Mouse (Mus musculus) neural tube, embryonic 14.5 days (tissue): ENCODE results near the gene Mprip. TPM values are rescaled to one million over a fixed set of nuclear protein-coding genes. Genes with fewer than 3 reads are reported as not detected.
"Not testable (repeated sequence)": the region's sequence is repeated elsewhere in the genome, so short reads cannot be mapped to it uniquely, and the experiment has no call there.

Experiments used
- ATAC-seq: fragments of 200-750 bp; cut with Nextera tagmentation; 2 replicates; pipeline ENCODE4 v1.8.0; 2017; ENCODE audit warnings: low read depth, mild to moderate bottlenecking, moderate TSS enrichment, moderate library complexity
- H3K27ac ChIP-seq: fragments of 300-500 bp; sonication (generic); 2 replicates; pipeline ENCODE4 v1.5.1; 2014; ENCODE audit warnings: low read depth, mild to moderate bottlenecking, control low read depth, low read length, moderate library complexity, mixed read lengths
- H3K27me3 ChIP-seq: fragments of 300-500 bp; sonication (generic); 2 replicates; pipeline ENCODE4 v1.6.1; 2014; ENCODE audit warnings: low read length; ENCODE audit not compliant: control insufficient read depth, insufficient read depth
- H3K36me3 ChIP-seq: fragments of 300-500 bp; sonication (generic); 2 replicates; pipeline ENCODE4 v1.6.1; 2014; ENCODE audit warnings: low read length, mixed read lengths; ENCODE audit not compliant: control insufficient read depth, insufficient read depth
- H3K4me1 ChIP-seq: fragments of 300-500 bp; sonication (generic); 2 replicates; pipeline ENCODE4 v1.6.1; 2014; ENCODE audit warnings: low read length; ENCODE audit not compliant: control insufficient read depth, insufficient read depth
- H3K4me2 ChIP-seq: fragments of 300-500 bp; sonication (generic); 2 replicates; pipeline ENCODE4 v1.6.1; 2014; ENCODE audit warnings: mild to moderate bottlenecking, low read depth, low read length, control low read depth
- H3K4me3 ChIP-seq: fragments of 300-500 bp; sonication (generic); 2 replicates; pipeline ENCODE4 v1.5.1; 2014; ENCODE audit warnings: low read depth, low read length, control low read depth, mixed read lengths
- H3K9ac ChIP-seq: fragments of 300-500 bp; sonication (generic); replicated peaks from 2 replicates; pipeline ENCODE4 v1.6.1; 2014; ENCODE audit warnings: low read depth, mild to moderate bottlenecking, control low read depth, low read length, mixed read lengths
- H3K9me3 ChIP-seq: fragments of 300-500 bp; sonication (generic); 2 replicates; pipeline ENCODE4 v1.6.1; 2016; ENCODE audit warnings: low read length; ENCODE audit not compliant: control insufficient read depth
- WGBS: fragments of 180-500 bp; shearing (Covaris S2); extraction: QIAGEN DNeasy Blood & Tissue Kit; methylation state at CpG from one replicate; pipeline ENCODE4 v1.1.7; 2014; 5-methylcytosine and 5-hydroxymethylcytosine counted together
- polyA plus RNA-seq: library from polyadenylated mRNA; unstranded; fragments of >200 nt; fragmentation: Nextera tagmentation; extraction: Ambion mirVana; gene quantifications from 2 replicates; pipeline ENCODE4 v1.2.1, GENCODE M21; 2014

Gene Mprip
- polyA plus RNA-seq, 1 experiment from 2014 or later: 54.6 TPM

- ATAC-seq: no peak
- H3K36me3 ChIP-seq: no peaks in the 10 kb centered on the region
- WGBS: 89% methylated on average over 4 of the region's 4 CpGs
- H3K27ac ChIP-seq: no peak overlapping the region
- no peaks in the 10 kb centered on the region for H3K4me1 ChIP-seq
- no peak overlapping the region for H3K4me2 ChIP-seq
- no peak overlapping the region for H3K4me3 ChIP-seq
- H3K9ac ChIP-seq: no peak overlapping the region
- no peaks in the 10 kb centered on the region for H3K27me3 ChIP-seq
- no peaks in the 10 kb centered on the region for H3K9me3 ChIP-seq
Observed at GRCm38 (mm10) chr11:59717801-59718291, 56.7 kb downstream of the Mprip start.

- no peak overlapping the region for H3K4me2 ChIP-seq
- H3K9ac ChIP-seq: no peak overlapping the region
- H3K4me1 ChIP-seq: no peaks in the 10 kb centered on the region
- no peaks in the 10 kb centered on the region for H3K36me3 ChIP-seq
- 93% methylated on average over 5 of the region's 5 CpGs for WGBS
- no peak overlapping the region for H3K4me3 ChIP-seq
- H3K27ac ChIP-seq: no peak overlapping the region
- no peaks in the 10 kb centered on the region for H3K27me3 ChIP-seq
- no peaks in the 10 kb centered on the region for H3K9me3 ChIP-seq
- ATAC-seq: no peak
Observed at GRCm38 (mm10) chr11:59719185-59719584, 58.1 kb downstream of the Mprip start.

GRCm38 (mm10) chr11:59721385-59721784 is 60.3 kb downstream of the Mprip start:
- no peaks in the 10 kb centered on the region for H3K36me3 ChIP-seq
- no peak overlapping the region for H3K4me2 ChIP-seq
- WGBS: 76% methylated on average over 2 of the region's 2 CpGs
- ATAC-seq: no peak
- no peaks in the 10 kb centered on the region for H3K4me1 ChIP-seq
- H3K9me3 ChIP-seq: no peaks in the 10 kb centered on the region
- H3K27me3 ChIP-seq: no peaks in the 10 kb centered on the region
- no peak overlapping the region for H3K27ac ChIP-seq
- no peak overlapping the region for H3K4me3 ChIP-seq
- H3K9ac ChIP-seq: no peak overlapping the region

GRCm38 (mm10) chr11:59727204-59727603 is 66.1 kb downstream of the Mprip start:
- H3K36me3 ChIP-seq: peaks cover 22% of the 10 kb centered on the region
- no peak for ATAC-seq
- H3K27ac ChIP-seq: no peak overlapping the region
- no peak overlapping the region for H3K9ac ChIP-seq
- no peaks in the 10 kb centered on the region for H3K9me3 ChIP-seq
- H3K4me1 ChIP-seq: no peaks in the 10 kb centered on the region
- no peaks in the 10 kb centered on the region for H3K27me3 ChIP-seq
- no peak overlapping the region for H3K4me2 ChIP-seq
- no peak overlapping the region for H3K4me3 ChIP-seq
- WGBS: 94% methylated on average over 3 of the region's 3 CpGs

- no peak overlapping the region for H3K4me3 ChIP-seq
- 0 out of 2 replicates have a peak overlapping the region, but pooled peaks have one; percentile 10 for H3K27ac ChIP-seq
- ATAC-seq: no peak
- WGBS: 67% methylated on average over 3 of the region's 3 CpGs
- H3K4me2 ChIP-seq: no peak overlapping the region
- peaks cover 34% of the 10 kb centered on the region for H3K36me3 ChIP-seq
- no peak overlapping the region for H3K9ac ChIP-seq
- H3K4me1 ChIP-seq: no peaks in the 10 kb centered on the region; the same call in 1 of the 2 replicates
- H3K9me3 ChIP-seq: no peaks in the 10 kb centered on the region
- H3K27me3 ChIP-seq: no peaks in the 10 kb centered on the region
Observed at GRCm38 (mm10) chr11:59731821-59732220, 70.7 kb downstream of the Mprip start.

- Histone ChIP-seq H3K4me3 (no peak overlapping the region), H3K4me1 (no peaks in the 10 kb centered on the region; the same call in 1 of the 2 replicates), H3K9ac (no peak overlapping the region), H3K4me2 (no peak overlapping the region), H3K27me3 (no peaks in the 10 kb centered on the region), H3K9me3 (no peaks in the 10 kb centered on the region), H3K27ac (no peak overlapping the region), H3K36me3 (peaks cover 39% of the 10 kb centered on the region)
- ATAC-seq: peak; percentile 58; the same call in 1 of the 2 replicates
- WGBS: 48% methylated on average over 1 of the region's 1 CpGs
Observed at GRCm38 (mm10) chr11:59732407-59733066, 71.4 kb downstream of the Mprip start.

GRCm38 (mm10) chr11:59733600-59733999 is 72.5 kb downstream of the Mprip start:
- not testable (repeated sequence) for H3K27me3 ChIP-seq, H3K4me1 ChIP-seq, H3K27ac ChIP-seq, H3K4me3 ChIP-seq, H3K9me3 ChIP-seq, ATAC-seq, H3K4me2 ChIP-seq, H3K9ac ChIP-seq
- peaks cover 36% of the 10 kb centered on the region for H3K36me3 ChIP-seq
- 76% methylated on average over 5 of the region's 5 CpGs for WGBS

GRCm38 (mm10) chr11:59734335-59734734 is 73.2 kb downstream of the Mprip start:
- Histone ChIP-seq H3K36me3 (peaks cover 35% of the 10 kb centered on the region), H3K9ac (no peak overlapping the region), H3K4me1 (no peaks in the 10 kb centered on the region; the same call in 1 of the 2 replicates), H3K27ac (no peak overlapping the region), H3K4me2 (no peak overlapping the region), H3K4me3 (no peak overlapping the region), H3K9me3 (no peaks in the 10 kb centered on the region), H3K27me3 (no peaks in the 10 kb centered on the region)
- 93% methylated on average over 1 of the region's 1 CpGs for WGBS
- no peak for ATAC-seq

GRCm38 (mm10) chr11:59735938-59736337 is 74.8 kb downstream of the Mprip start:
- WGBS: 90% methylated on average over 4 of the region's 4 CpGs
- H3K27ac ChIP-seq, H3K9ac ChIP-seq, H3K27me3 ChIP-seq, H3K4me3 ChIP-seq, H3K9me3 ChIP-seq, H3K4me1 ChIP-seq, H3K4me2 ChIP-seq, ATAC-seq: not testable (repeated sequence)
- H3K36me3 ChIP-seq: peaks cover 40% of the 10 kb centered on the region
